Mouse (Mus musculus) megakaryocyte-erythroid progenitor cell, adult 5-6 weeks (primary cell): Measurements from ENCODE around the gene Olfr477. TPM values are rescaled to one million over a fixed set of nuclear protein-coding genes. Genes with fewer than 3 reads are reported as not detected.
"Not testable (repeated sequence)": the region's sequence is repeated elsewhere in the genome, so short reads cannot be mapped to it uniquely, and the experiment has no call there.

ENCODE experiments used
- ATAC-seq: replicated peaks from 2 replicates; pipeline ENCODE4 v1.8.0; 2016; ENCODE audit warnings: mild to moderate bottlenecking, inconsistent platforms; ENCODE audit not compliant: severe bottlenecking, poor library complexity, low FRiP score, low TSS enrichment
- total RNA-seq, 2 experiments: library from RNA; stranded (forward) in 1 of 2; stranded (reverse) in 1 of 2; fragments of 200-1000, 215-1000 nt in 1 of 2; fragments of >200 nt in 1 of 2; fragmentation: Nextera tagmentation in 1 of 2; gene quantifications; 2 replicates each; pipeline ENCODE4 v1.2.3; 2014 to 2017

The Olfr477 gene
- total RNA-seq (2014; fragmentation: Nextera tagmentation): not detected in 2 replicates
- total RNA-seq (2017): not detected in 2 replicates

DNA sequence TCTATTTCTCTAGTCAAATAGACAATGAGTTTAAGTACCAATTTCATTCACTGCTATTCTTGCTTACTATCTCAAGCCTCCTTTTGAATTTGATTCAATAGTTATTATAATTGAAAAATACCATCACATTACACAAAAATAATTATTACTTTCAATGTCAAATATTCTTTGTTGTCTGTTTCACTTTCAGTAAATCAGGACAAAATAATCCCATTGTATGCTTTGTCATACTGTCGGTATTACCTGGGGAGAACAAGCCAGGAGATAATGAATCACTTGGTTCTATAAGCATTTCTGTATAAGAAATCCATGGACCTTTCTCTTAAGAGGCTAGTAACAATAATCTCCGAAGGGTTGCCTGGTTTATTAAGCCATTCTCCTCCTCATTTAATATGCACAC is at the start of gene Olfr477:
Gene Olfr477, plus strand, starts transcription at position 301 of the 400 bp plus-strand sequence.
- no peak for ATAC-seq

GRCm38 (mm10) chr7:107952539-107952938 is 34.0 kb upstream of the Olfr477 start:
- peak; percentile 61; the same call in 1 of the 2 replicates for ATAC-seq

- no peak for ATAC-seq
Measured at GRCm38 (mm10) chr7:107954343-107954742, 32.1 kb upstream of the Olfr477 start, which contains the start of gene Olfr474. Gene Olfr474, plus strand, starts transcription at chr7:107954643.

GRCm38 (mm10) chr7:107964503-107964902 is 22.0 kb upstream of the Olfr477 start, which contains the start of gene Olfr476:
Gene Olfr476, plus strand, starts transcription at chr7:107964803.
- no peak for ATAC-seq

GRCm38 (mm10) chr7:108014256-108014655 is 27.8 kb downstream of the Olfr477 start:
- ATAC-seq: not testable (repeated sequence)

DNA sequence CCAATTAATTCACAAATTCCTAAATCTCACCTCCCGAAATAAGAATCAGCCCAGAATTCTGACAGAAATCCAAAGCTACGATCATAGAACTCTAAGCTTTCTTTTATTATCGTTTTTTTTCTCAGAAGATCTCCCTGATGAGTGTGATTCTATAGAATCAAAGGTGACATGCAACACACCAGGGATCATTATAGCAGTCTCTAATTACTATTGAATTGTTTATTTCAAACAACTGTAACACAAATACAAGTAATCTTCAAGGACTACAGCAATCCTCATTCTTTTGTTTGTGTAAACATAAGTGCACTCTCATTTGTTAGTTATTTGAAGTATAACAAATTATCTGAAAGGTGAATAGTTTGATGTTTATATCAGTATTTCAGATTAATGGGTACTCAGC is 47.4 kb downstream of the Olfr477 start, which contains the start of gene Olfr478:
Gene Olfr478, minus strand, starts transcription at position 101 of the 400 bp plus-strand sequence.
- no peak for ATAC-seq

Other genes with a start within 250 kb of the Olfr477 start
- not detected in 2 replicates for gene Cyb5r2, start 228.7 kb upstream of the Olfr477 start, total RNA-seq (2014; fragmentation: Nextera tagmentation)
- not detected in 2 replicates for gene Cyb5r2, start 228.7 kb upstream of the Olfr477 start, total RNA-seq (2017)
- not detected in 2 replicates for gene Ovch2, start 185.5 kb upstream of the Olfr477 start, total RNA-seq (2014; fragmentation: Nextera tagmentation)
- gene Ovch2, start 185.5 kb upstream of the Olfr477 start, total RNA-seq (2017): not detected in 2 replicates
- not detected in 2 replicates for gene Olfr467, start 174.4 kb upstream of the Olfr477 start, total RNA-seq (2014; fragmentation: Nextera tagmentation)
- not detected in 2 replicates for gene Olfr467, start 174.4 kb upstream of the Olfr477 start, total RNA-seq (2017)
- not detected in 2 replicates for gene Olfr469, start 161.2 kb upstream of the Olfr477 start, total RNA-seq (2014; fragmentation: Nextera tagmentation)
- gene Olfr469, start 161.2 kb upstream of the Olfr477 start, total RNA-seq (2017): not detected in 2 replicates
- gene Olfr470, start 139.2 kb upstream of the Olfr477 start, total RNA-seq (2014; fragmentation: Nextera tagmentation): not detected in 2 replicates
- gene Olfr470, start 139.2 kb upstream of the Olfr477 start, total RNA-seq (2017): not detected in 2 replicates
- not detected in 2 replicates for gene Olfr472, start 88.8 kb upstream of the Olfr477 start, total RNA-seq (2014; fragmentation: Nextera tagmentation)
- not detected in 2 replicates for gene Olfr472, start 88.8 kb upstream of the Olfr477 start, total RNA-seq (2017)
- not detected in 2 replicates for gene Olfr473, start 56.2 kb upstream of the Olfr477 start, total RNA-seq (2014; fragmentation: Nextera tagmentation)
- gene Olfr473, start 56.2 kb upstream of the Olfr477 start, total RNA-seq (2017): not detected in 2 replicates
- not detected in 2 replicates for gene Olfr474, start 32.0 kb upstream of the Olfr477 start, total RNA-seq (2014; fragmentation: Nextera tagmentation)
- gene Olfr474, start 32.0 kb upstream of the Olfr477 start, total RNA-seq (2017): not detected in 2 replicates
- not detected in 2 replicates for gene Olfr476, start 21.9 kb upstream of the Olfr477 start, total RNA-seq (2014; fragmentation: Nextera tagmentation)
- not detected in 2 replicates for gene Olfr476, start 21.9 kb upstream of the Olfr477 start, total RNA-seq (2017)
- not detected in 2 replicates for gene Olfr478, start 47.3 kb downstream of the Olfr477 start, total RNA-seq (2014; fragmentation: Nextera tagmentation)
- gene Olfr478, start 47.3 kb downstream of the Olfr477 start, total RNA-seq (2017): not detected in 2 replicates
- not detected in 2 replicates for gene Olfr479, start 64.0 kb downstream of the Olfr477 start, total RNA-seq (2014; fragmentation: Nextera tagmentation)
- gene Olfr479, start 64.0 kb downstream of the Olfr477 start, total RNA-seq (2017): not detected in 2 replicates
- not detected in 2 replicates for gene Olfr480, start 80.7 kb downstream of the Olfr477 start, total RNA-seq (2014; fragmentation: Nextera tagmentation)
- gene Olfr480, start 80.7 kb downstream of the Olfr477 start, total RNA-seq (2017): not detected in 2 replicates
- gene Olfr481, start 93.2 kb downstream of the Olfr477 start, total RNA-seq (2014; fragmentation: Nextera tagmentation): not detected in 2 replicates
- not detected in 2 replicates for gene Olfr481, start 93.2 kb downstream of the Olfr477 start, total RNA-seq (2017)
- gene Olfr482, start 110.9 kb downstream of the Olfr477 start, total RNA-seq (2014; fragmentation: Nextera tagmentation): not detected in 2 replicates
- gene Olfr482, start 110.9 kb downstream of the Olfr477 start, total RNA-seq (2017): not detected in 2 replicates
- not detected in 2 replicates for gene Olfr483, start 114.2 kb downstream of the Olfr477 start, total RNA-seq (2014; fragmentation: Nextera tagmentation)
- not detected in 2 replicates for gene Olfr483, start 114.2 kb downstream of the Olfr477 start, total RNA-seq (2017)
- not detected in 2 replicates for gene Olfr484, start 140.8 kb downstream of the Olfr477 start, total RNA-seq (2014; fragmentation: Nextera tagmentation)
- not detected in 2 replicates for gene Olfr484, start 140.8 kb downstream of the Olfr477 start, total RNA-seq (2017)
- not detected in 2 replicates for gene Olfr485, start 173.2 kb downstream of the Olfr477 start, total RNA-seq (2014; fragmentation: Nextera tagmentation)
- gene Olfr485, start 173.2 kb downstream of the Olfr477 start, total RNA-seq (2017): not detected in 2 replicates
- gene Olfr486, start 186.0 kb downstream of the Olfr477 start, total RNA-seq (2014; fragmentation: Nextera tagmentation): not detected in 2 replicates
- gene Olfr486, start 186.0 kb downstream of the Olfr477 start, total RNA-seq (2017): not detected in 2 replicates
- not detected in 2 replicates for gene Olfr487, start 227.9 kb downstream of the Olfr477 start, total RNA-seq (2014; fragmentation: Nextera tagmentation)
- not detected in 2 replicates for gene Olfr487, start 227.9 kb downstream of the Olfr477 start, total RNA-seq (2017)